Mouse (Mus musculus): ENCODE data around the gene Ctdspl. TPM values are rescaled to one million over a fixed set of nuclear protein-coding genes. Genes with fewer than 3 reads are reported as not detected.
A peak's percentile ranks its signal among the peaks of the same experiment; 100 is the strongest.

The Ctdspl gene
- polyA plus RNA-seq, 1 experiment = 4.9 TPM

- no peak overlapping the region for H3ac ChIP-seq (ENCODE audit: control insufficient read depth, insufficient read length)
- H3K36me3 ChIP-seq (ENCODE audit: control insufficient read depth, insufficient read depth) = no peaks in the 10 kb centered on the region
- H3K79me2 ChIP-seq (ENCODE audit: control insufficient read depth, insufficient read depth) = no peaks in the 10 kb centered on the region
- no peaks in the 10 kb centered on the region for H3K27me3 ChIP-seq (ENCODE audit: control insufficient read depth, insufficient read depth, insufficient read length)
- TF ChIP-seq USF1 (IDR thresholded peaks at IDR 0.05; ENCODE audit: low read depth) (no peak), MAX (IDR thresholded peaks at IDR 0.05; ENCODE audit: low read depth) (no peak), CEBPB (IDR thresholded peaks at IDR 0.05; ENCODE audit: insufficient read depth, poor library complexity, severe bottlenecking) (no peak), MYOG (IDR thresholded peaks at IDR 0.05; ENCODE audit: control insufficient read depth in 1 of 3, insufficient read depth in 1 of 3, insufficient read length in 2 of 3, low read depth in 2 of 3) (no peak), E2F4 (IDR thresholded peaks at IDR 0.05; ENCODE audit: insufficient read depth) (no peak), POLR2A (IDR thresholded peaks at IDR 0.05; ENCODE audit: insufficient read length, low read depth) (no peak)
- H3K4me2 ChIP-seq (ENCODE audit: low read depth) = no peak overlapping the region
- no peak overlapping the region for H3K4me3 ChIP-seq
Measured at GRCm38 (mm10) chr9:119087309-119087708, 161.1 kb downstream of the Ctdspl start.

- no peak overlapping the region for H3ac ChIP-seq (ENCODE audit: control insufficient read depth, insufficient read length)
- H3K79me2 ChIP-seq (ENCODE audit: control insufficient read depth, insufficient read depth) = no peaks in the 10 kb centered on the region
- peak overlapping the region; percentile 69 for H3K4me2 ChIP-seq (ENCODE audit: low read depth)
- peak overlapping the region; percentile 5 for H3K4me3 ChIP-seq
- TF ChIP-seq TCF12 (IDR thresholded peaks at IDR 0.05; ENCODE audit: insufficient read depth, poor library complexity, severe bottlenecking) (no peak), POLR2A (IDR thresholded peaks at IDR 0.05; ENCODE audit: insufficient read length, low read depth) (peak; percentile 35)
- H3K36me3 ChIP-seq (ENCODE audit: control insufficient read depth, insufficient read depth) = no peaks in the 10 kb centered on the region
- no peaks in the 10 kb centered on the region for H3K27me3 ChIP-seq (ENCODE audit: control insufficient read depth, insufficient read depth, insufficient read length)
Measured at GRCm38 (mm10) chr9:119088148-119088801, 162.0 kb downstream of the Ctdspl start.

- no peak overlapping the region for H3K4me2 ChIP-seq (ENCODE audit: low read depth)
- no peak for TF ChIP-seq REST (IDR thresholded peaks at IDR 0.05; ENCODE audit: insufficient read depth, insufficient read length)
- no peak for TF ChIP-seq POLR2AphosphoS2 (IDR thresholded peaks at IDR 0.05; ENCODE audit: insufficient read length, low read depth)
- TF ChIP-seq SRF (IDR thresholded peaks at IDR 0.05; ENCODE audit: control insufficient read depth, insufficient read length, low read depth) = no peak
- TF ChIP-seq TCF12 (IDR thresholded peaks at IDR 0.05; ENCODE audit: insufficient read depth, poor library complexity, severe bottlenecking) = no peak
- TF ChIP-seq MAX (IDR thresholded peaks at IDR 0.05; ENCODE audit: low read depth) = no peak
- no peak for TF ChIP-seq TCF3 (IDR thresholded peaks at IDR 0.05; ENCODE audit: insufficient read length, low read depth)
- no peak for TF ChIP-seq MYOD1 (IDR thresholded peaks at IDR 0.05; ENCODE audit: control insufficient read depth in 1 of 3, insufficient read length in 2 of 3, low read depth in 2 of 3)
- no peak for TF ChIP-seq USF1 (IDR thresholded peaks at IDR 0.05; ENCODE audit: low read depth)
- TF ChIP-seq CEBPB (IDR thresholded peaks at IDR 0.05; ENCODE audit: insufficient read depth, poor library complexity, severe bottlenecking) = no peak
- TF ChIP-seq E2F4 (IDR thresholded peaks at IDR 0.05; ENCODE audit: insufficient read depth) = no peak
- TF ChIP-seq POLR2A (IDR thresholded peaks at IDR 0.05; ENCODE audit: insufficient read length, low read depth) = no peak
- TF ChIP-seq MYOG (IDR thresholded peaks at IDR 0.05; ENCODE audit: control insufficient read depth in 1 of 3, insufficient read depth in 1 of 3, insufficient read length in 2 of 3, low read depth in 2 of 3) = no peak
- H3ac ChIP-seq (ENCODE audit: control insufficient read depth, insufficient read length) = no peak overlapping the region
- H3K79me2 ChIP-seq (ENCODE audit: control insufficient read depth, insufficient read depth) = no peaks in the 10 kb centered on the region
- H3K4me3 ChIP-seq = no peak overlapping the region
- no peaks in the 10 kb centered on the region for H3K27me3 ChIP-seq (ENCODE audit: control insufficient read depth, insufficient read depth, insufficient read length)
- no peaks in the 10 kb centered on the region for H3K36me3 ChIP-seq (ENCODE audit: control insufficient read depth, insufficient read depth)
Measured at GRCm38 (mm10) chr9:119089437-119089836, 163.2 kb downstream of the Ctdspl start.

GRCm38 (mm10) chr9:119090462-119090861 lies 164.2 kb downstream of the Ctdspl start:
- no peak overlapping the region for H3K4me2 ChIP-seq (ENCODE audit: low read depth)

More at GRCm38 (mm10) chr9:119090462-119090861, 164.2 kb downstream of the Ctdspl start:
- no peak for TF ChIP-seq POLR2A (IDR thresholded peaks at IDR 0.05; ENCODE audit: insufficient read length, low read depth)
- TF ChIP-seq MYOD1 (IDR thresholded peaks at IDR 0.05; ENCODE audit: control insufficient read depth in 1 of 3, insufficient read length in 2 of 3, low read depth in 2 of 3) = no peak
- no peak for TF ChIP-seq MYOG (IDR thresholded peaks at IDR 0.05; ENCODE audit: control insufficient read depth in 1 of 3, insufficient read depth in 1 of 3, insufficient read length in 2 of 3, low read depth in 2 of 3)
- no peak for TF ChIP-seq TCF3 (IDR thresholded peaks at IDR 0.05; ENCODE audit: insufficient read length, low read depth)
- no peak for TF ChIP-seq TCF12 (IDR thresholded peaks at IDR 0.05; ENCODE audit: insufficient read depth, poor library complexity, severe bottlenecking)
- TF ChIP-seq SRF (IDR thresholded peaks at IDR 0.05; ENCODE audit: control insufficient read depth, insufficient read length, low read depth) = no peak
- TF ChIP-seq E2F4 (IDR thresholded peaks at IDR 0.05; ENCODE audit: insufficient read depth) = no peak
- no peak for TF ChIP-seq REST (IDR thresholded peaks at IDR 0.05; ENCODE audit: insufficient read depth, insufficient read length)
- no peak for TF ChIP-seq CEBPB (IDR thresholded peaks at IDR 0.05; ENCODE audit: insufficient read depth, poor library complexity, severe bottlenecking)
- TF ChIP-seq POLR2AphosphoS2 (IDR thresholded peaks at IDR 0.05; ENCODE audit: insufficient read length, low read depth) = no peak
- no peak for TF ChIP-seq USF1 (IDR thresholded peaks at IDR 0.05; ENCODE audit: low read depth)
- no peak for TF ChIP-seq MAX (IDR thresholded peaks at IDR 0.05; ENCODE audit: low read depth)
- H3ac ChIP-seq (ENCODE audit: control insufficient read depth, insufficient read length) = no peak overlapping the region
- H3K4me3 ChIP-seq = no peak overlapping the region
- no peaks in the 10 kb centered on the region for H3K27me3 ChIP-seq (ENCODE audit: control insufficient read depth, insufficient read depth, insufficient read length)
- H3K79me2 ChIP-seq (ENCODE audit: control insufficient read depth, insufficient read depth) = no peaks in the 10 kb centered on the region
- no peaks in the 10 kb centered on the region for H3K36me3 ChIP-seq (ENCODE audit: control insufficient read depth, insufficient read depth)

Measured in myocyte (in vitro differentiated cells).